Mouse (Mus musculus): ENCODE data around the gene Glg1. TPM values are rescaled to one million over a fixed set of nuclear protein-coding genes. Genes with fewer than 3 reads are reported as not detected.

Gene Glg1
- total and polyA plus RNA-seq, 3 experiments = 13.8 to 32.2 (median 21.6) TPM

DNA sequence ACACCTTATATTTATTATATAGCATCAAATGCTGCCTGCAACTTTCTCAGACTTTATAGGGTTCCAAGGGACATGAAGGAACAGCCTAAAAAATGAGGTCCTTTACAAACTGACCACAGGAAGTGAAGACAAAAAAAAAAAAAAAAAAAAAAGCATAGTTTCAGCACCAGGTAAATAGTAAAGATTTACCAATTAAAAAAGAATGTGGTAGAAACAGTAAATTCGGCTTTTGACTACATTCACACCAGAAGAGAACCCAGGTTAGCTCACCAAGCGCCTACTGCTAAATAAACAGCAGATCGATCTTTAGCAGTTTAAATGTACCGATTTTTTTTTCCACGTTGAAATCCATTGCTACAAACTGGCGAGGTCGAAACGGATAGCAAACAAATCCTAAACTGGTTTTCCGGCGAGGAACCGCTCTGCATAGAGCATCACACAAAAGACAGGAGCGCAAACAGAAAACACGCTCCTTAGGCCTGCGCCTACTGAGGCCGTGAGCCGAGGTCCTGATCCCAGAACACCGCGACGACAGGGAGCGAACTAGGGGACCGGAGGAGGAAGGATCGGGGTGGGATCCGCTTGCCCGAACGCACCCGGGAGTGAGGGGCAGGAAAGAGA is 896 bp downstream of the Glg1 start:
- H3K79me2 ChIP-seq (replicated peaks; ENCODE audit: control insufficient read depth, extremely low read depth, insufficient read depth, poor library complexity, severe bottlenecking) = peaks cover 23% of the 10 kb centered on the region
- peak overlapping the region; percentile 86 for H3K4me2 ChIP-seq (ENCODE audit: insufficient read depth, low read depth, poor library complexity, severe bottlenecking)
- H3K9ac ChIP-seq (ENCODE audit: insufficient read depth, low read depth) = peak overlapping the region; percentile 76
- peak overlapping the region; percentile 86 to 90 (median 87) for H3K4me3 ChIP-seq (replicated peaks in 1 of 3; ENCODE audit: low read depth in 2 of 3, low read length in 2 of 3, poor library complexity in 1 of 3)
- H3K9me3 ChIP-seq (replicated peaks; ENCODE audit: low read length) = no peaks in the 10 kb centered on the region
- H3K4me1 ChIP-seq (ENCODE audit: control insufficient read depth in 1 of 2, insufficient read depth in 2 of 2) = peaks cover 0 to 16% of the 10 kb centered on the region in 2 experiments; a peak in 2 of 4 replicates
- H3K27me3 ChIP-seq (replicated peaks) = no peaks in the 10 kb centered on the region
- in situ Hi-C loops (cut with MboI; ENCODE audit: low pct_ligation_motif_present, low pct_unique_long_range_greater_than_20kb, low sequenced_read_pairs) = no loop called here
- TF ChIP-seq USF1 (IDR thresholded peaks at IDR 0.05; ENCODE audit: low read depth, low read length) (no peak), ZNF384 (IDR thresholded peaks at IDR 0.05; ENCODE audit: low read depth, low read length) (peak; percentile 90), PAX5 (IDR thresholded peaks at IDR 0.05; ENCODE audit: low read length) (no peak), SIN3A (IDR thresholded peaks at IDR 0.05; ENCODE audit: low read length) (peak; percentile 44; the same call in 1 of the 2 replicates), NELFE (IDR thresholded peaks at IDR 0.05; ENCODE audit: low read depth, low read length) (no peak), MEF2A (IDR thresholded peaks at IDR 0.05; ENCODE audit: borderline replicate concordance, low read depth, low read length) (no peak), POLR2A (IDR thresholded peaks at IDR 0.05; ENCODE audit: low read depth, low read length) (no peak), TBP (conservative IDR thresholded peaks at IDR 0.05; ENCODE audit: low read depth, low read length) (0 out of 2 replicates have a peak, but pooled peaks have one; percentile 25), MYC (IDR thresholded peaks at IDR 0.05; ENCODE audit: low read depth, low read length) (no peak)
- dilution Hi-C loops (cut with MboI; ENCODE audit: extremely low pct_ligation_motif_present, extremely low pct_unique_long_range_greater_than_20kb, low sequenced_read_pairs) = no loop called here
- peak overlapping the region; percentile 76 for H3K27ac ChIP-seq (ENCODE audit: insufficient read depth, low read depth)
- DNase-seq (ENCODE audit: extremely low read depth) = peak; percentile 33
- peaks cover 0 to 14% of the 10 kb centered on the region in 2 experiments for H3K36me3 ChIP-seq (replicated peaks in 1 of 2; ENCODE audit: control insufficient read depth in 1 of 2, insufficient read depth in 1 of 2, low read length in 1 of 2)

DNA sequence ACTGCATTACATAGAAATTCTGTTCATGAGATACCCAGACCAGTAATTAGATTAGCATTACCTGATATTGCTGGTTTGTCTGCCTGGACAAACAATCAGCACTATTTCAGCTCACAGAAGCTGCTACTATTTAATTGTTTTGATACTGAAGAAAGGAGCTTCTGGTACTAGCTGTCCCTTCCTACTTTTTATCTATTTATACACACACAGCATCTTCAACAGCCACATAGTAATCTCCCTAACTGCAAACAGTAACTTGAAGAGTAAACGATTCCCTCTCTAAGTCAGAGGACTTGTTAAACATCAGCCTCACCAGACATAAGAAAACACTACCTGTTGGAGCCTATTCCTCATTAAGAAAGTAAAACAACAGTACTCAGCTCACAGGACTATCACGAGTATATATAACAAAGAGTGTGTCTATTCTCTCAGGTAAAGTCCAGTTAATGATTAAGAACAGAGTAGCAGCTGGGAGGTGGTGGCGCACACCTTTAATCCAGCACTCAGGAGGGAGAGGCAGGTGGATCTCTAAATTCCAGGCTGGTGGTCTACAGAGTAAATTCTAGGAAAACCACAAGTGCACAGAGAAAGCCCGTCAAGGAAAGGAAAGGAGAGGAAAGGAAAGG is 6.4 kb downstream of the Glg1 start:
- in situ Hi-C loops (cut with MboI; ENCODE audit: low pct_ligation_motif_present, low pct_unique_long_range_greater_than_20kb, low sequenced_read_pairs) (no loop called here), dilution Hi-C loops (cut with MboI; ENCODE audit: extremely low pct_ligation_motif_present, extremely low pct_unique_long_range_greater_than_20kb, low sequenced_read_pairs) (no loop called here)
- Histone ChIP-seq H3K27ac (ENCODE audit: insufficient read depth, low read depth) (no peak overlapping the region), H3K9me3 (replicated peaks; ENCODE audit: low read length) (no peaks in the 10 kb centered on the region), H3K9ac (ENCODE audit: insufficient read depth, low read depth) (no peak overlapping the region), H3K79me2 (replicated peaks; ENCODE audit: control insufficient read depth, extremely low read depth, insufficient read depth, poor library complexity, severe bottlenecking) (peaks cover 37% of the 10 kb centered on the region), H3K27me3 (replicated peaks) (no peaks in the 10 kb centered on the region), H3K36me3 (replicated peaks in 1 of 2; ENCODE audit: control insufficient read depth in 1 of 2, insufficient read depth in 1 of 2, low read length in 1 of 2) (peaks cover 0 to 17% of the 10 kb centered on the region in 2 experiments), H3K4me1 (ENCODE audit: control insufficient read depth in 1 of 2, insufficient read depth in 2 of 2) (peaks cover 0 to 17% of the 10 kb centered on the region in 2 experiments; a peak in 2 of 4 replicates), H3K4me3 (replicated peaks in 1 of 3; ENCODE audit: low read depth in 2 of 3, low read length in 2 of 3, poor library complexity in 1 of 3) (no peak overlapping the region), H3K4me2 (ENCODE audit: insufficient read depth, low read depth, poor library complexity, severe bottlenecking) (no peak overlapping the region)
- no peak for DNase-seq (ENCODE audit: extremely low read depth)
- TF ChIP-seq MAX (IDR thresholded peaks at IDR 0.05; ENCODE audit: low read length) (no peak), ELF1 (IDR thresholded peaks at IDR 0.05; ENCODE audit: low read depth, low read length) (no peak), JUN (IDR thresholded peaks at IDR 0.05; ENCODE audit: insufficient read depth, low read depth, low read length) (no peak), USF1 (IDR thresholded peaks at IDR 0.05; ENCODE audit: low read depth, low read length) (no peak), PAX5 (IDR thresholded peaks at IDR 0.05; ENCODE audit: low read length) (no peak), E2F4 (IDR thresholded peaks at IDR 0.05; ENCODE audit: insufficient replicate concordance, low read depth, low read length) (no peak), EP300 (IDR thresholded peaks at IDR 0.05; ENCODE audit: low read length) (no peak), IRF4 (IDR thresholded peaks at IDR 0.05; ENCODE audit: low read depth, low read length) (no peak), BHLHE40 (IDR thresholded peaks at IDR 0.05; ENCODE audit: low read depth, low read length) (no peak), UBTF (IDR thresholded peaks at IDR 0.05; ENCODE audit: low read depth, low read length) (no peak), CHD2 (IDR thresholded peaks at IDR 0.05; ENCODE audit: low read length) (no peak), ETS1 (conservative IDR thresholded peaks at IDR 0.05; ENCODE audit: low read depth, low read length) (no peak), SIN3A (IDR thresholded peaks at IDR 0.05; ENCODE audit: low read length) (no peak), JUND (conservative IDR thresholded peaks at IDR 0.05; ENCODE audit: low read depth, low read length) (no peak), RCOR1 (conservative IDR thresholded peaks at IDR 0.05; ENCODE audit: low read depth, low read length) (no peak), MAFK (IDR thresholded peaks at IDR 0.05; ENCODE audit: insufficient replicate concordance, low read length) (no peak)
